Mouse (Mus musculus) neutrophil, adult 5-6 weeks (primary cell): ENCODE results near the gene Olfr459. TPM values are rescaled to one million over a fixed set of nuclear protein-coding genes. Genes with fewer than 3 reads are reported as not detected.

Source experiments
- ATAC-seq: fragments of 151-379, 151-347 bp; 2 replicates; pipeline ENCODE4 v1.8.0; 2017; ENCODE audit warnings: mild to moderate bottlenecking, moderate TSS enrichment; ENCODE audit not compliant: insufficient number of reproducible peaks, poor library complexity, low FRiP score, severe bottlenecking; ENCODE audit errors: extremely low read depth
- total RNA-seq: library from RNA; stranded (forward); fragments of 200-1000 nt; gene quantifications from 2 replicates; pipeline ENCODE4 v1.2.3, GENCODE M21; 2017

Olfr459 gene
- total RNA-seq, result not detected in 2 replicates

- no peak for ATAC-seq
Measured at GRCm38 (mm10) chr6:41775077-41775476, at the start of gene Olfr459. Olfr459 (minus strand) TSS chr6:41775177.

GRCm38 (mm10) chr6:41824086-41824485 lies 49.1 kb upstream of the Olfr459 start:
- no peak for ATAC-seq

DNA sequence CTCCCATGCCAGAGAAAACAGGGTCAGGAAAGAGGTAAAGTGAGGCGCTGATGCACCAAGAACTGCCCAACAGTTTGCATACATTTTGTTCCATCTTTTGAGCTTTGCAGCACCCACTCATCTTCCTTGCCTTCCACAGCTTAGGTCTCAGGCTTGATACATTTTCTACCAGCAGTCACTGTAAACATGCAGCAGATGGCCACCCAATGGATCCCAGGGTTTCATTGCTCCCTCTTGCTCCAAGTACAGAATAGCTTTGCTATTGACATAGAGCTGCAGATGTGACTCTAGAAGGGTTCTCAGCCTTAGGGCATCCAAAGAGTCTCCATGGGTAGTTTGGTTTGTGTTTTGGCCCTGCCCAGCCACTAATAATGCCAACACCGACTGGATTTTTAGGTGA lies 11.7 kb upstream of the Olfr459 start:
- no peak for ATAC-seq

- ATAC-seq, result no peak
Measured at GRCm38 (mm10) chr6:41775721-41776120, 744 bp upstream of the Olfr459 start.

GRCm38 (mm10) chr6:41769872-41770271 lies 5.1 kb downstream of the Olfr459 start:
- no peak for ATAC-seq

GRCm38 (mm10) chr6:41764306-41764705 lies 10.7 kb downstream of the Olfr459 start:
- no peak for ATAC-seq

DNA sequence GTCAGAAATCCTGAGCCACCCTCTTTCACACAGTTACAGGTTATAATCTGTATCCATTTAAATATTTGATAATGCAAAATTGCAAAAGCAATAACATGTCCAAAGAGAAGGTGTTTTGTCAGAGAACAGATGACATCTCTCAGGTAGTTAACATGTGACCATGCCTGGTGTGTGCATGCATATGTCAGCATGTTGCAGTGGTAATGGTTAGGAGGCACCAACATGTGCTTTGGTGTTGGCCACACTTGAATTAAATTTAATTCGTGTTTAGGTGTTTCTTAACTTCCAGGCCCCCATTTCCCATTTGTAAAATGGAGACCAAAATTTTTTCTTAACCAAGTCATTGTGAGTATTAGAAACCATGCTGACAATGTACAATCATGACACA lies 12.6 kb downstream of the Olfr459 start:
- ATAC-seq, result no peak

GRCm38 (mm10) chr6:41761702-41762369 lies 13.1 kb downstream of the Olfr459 start:
- 0 out of 2 replicates have a peak, but pooled peaks have one; percentile 36 for ATAC-seq

DNA sequence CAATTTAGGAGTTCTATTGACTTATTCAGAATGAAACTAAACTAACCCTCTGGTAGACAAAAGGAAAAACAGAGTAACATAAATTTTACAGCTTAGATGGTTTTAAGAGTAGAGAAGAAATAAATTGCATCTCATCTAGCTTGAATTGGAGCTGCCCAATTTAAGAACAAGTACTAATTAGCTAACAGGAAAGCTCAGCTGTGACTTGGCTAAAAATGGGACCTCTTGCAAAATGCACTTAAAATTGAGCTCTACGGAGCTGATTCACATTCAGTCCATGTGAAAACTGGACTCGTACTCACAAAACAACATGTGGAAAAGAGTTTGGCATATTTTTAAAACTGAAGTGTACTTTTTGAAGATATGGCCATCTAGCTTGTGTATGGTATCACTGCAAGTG lies 15.4 kb downstream of the Olfr459 start:
- ATAC-seq, result no peak

GRCm38 (mm10) chr6:41758421-41758820 lies 16.6 kb downstream of the Olfr459 start:
- no peak for ATAC-seq

DNA sequence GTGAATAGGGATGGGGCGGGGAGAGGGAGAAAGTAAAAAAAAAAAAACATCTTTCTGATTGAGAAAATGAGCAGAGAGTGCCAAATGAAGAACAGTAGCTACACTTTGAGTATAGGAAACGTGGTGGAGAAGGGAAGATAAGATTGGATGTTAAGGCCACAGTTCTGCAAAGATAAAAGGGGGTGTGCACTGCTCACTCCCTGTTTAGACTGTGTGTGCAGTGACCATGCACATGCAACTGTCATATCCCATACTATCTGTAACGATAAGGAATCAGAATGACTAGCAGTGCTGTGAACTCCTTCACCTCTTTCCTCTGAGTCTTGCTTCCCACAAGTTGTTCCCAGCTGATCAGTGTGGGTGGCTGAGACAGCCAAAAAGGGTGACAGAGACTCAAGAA lies 17.8 kb downstream of the Olfr459 start:
- no peak for ATAC-seq

GRCm38 (mm10) chr6:41754626-41755025 lies 20.4 kb downstream of the Olfr459 start:
- ATAC-seq, result no peak

DNA sequence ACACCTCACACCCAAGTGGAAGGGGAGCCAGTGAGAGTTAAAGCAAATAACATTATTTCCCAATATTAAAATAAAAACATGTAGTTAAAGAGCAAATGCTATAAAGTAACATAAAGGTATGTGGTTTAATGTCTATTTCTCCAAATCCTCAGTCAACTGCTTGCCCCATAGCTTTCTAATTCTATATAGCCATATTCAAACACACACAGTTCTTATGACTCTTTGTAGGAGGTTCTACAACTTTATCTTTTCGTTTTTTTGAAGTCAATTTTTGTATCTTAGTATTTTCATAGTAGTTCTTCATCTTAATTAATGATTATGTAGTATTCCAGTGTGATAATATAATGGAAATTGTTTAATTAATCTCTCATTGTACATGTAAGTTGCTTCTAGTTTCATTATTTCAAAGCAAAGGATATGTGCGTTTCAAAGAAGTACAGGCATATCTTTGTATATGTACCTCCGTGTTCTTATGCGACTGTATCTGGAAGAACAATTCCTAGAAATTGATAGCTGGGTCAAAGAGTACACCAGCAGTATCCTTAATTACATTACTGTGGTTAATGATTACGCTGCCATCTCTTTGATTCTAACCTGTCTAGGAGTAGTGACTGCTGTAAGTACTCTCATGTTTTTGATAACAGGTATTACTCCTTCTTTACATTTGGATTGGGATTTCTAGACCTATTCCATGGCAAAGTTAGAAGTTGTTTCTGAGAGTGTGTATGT lies 30.1 kb downstream of the Olfr459 start:
- no peak for ATAC-seq

GRCm38 (mm10) chr6:41741101-41741500 lies 33.9 kb downstream of the Olfr459 start:
- no peak for ATAC-seq

GRCm38 (mm10) chr6:41734719-41735470 lies 40.1 kb downstream of the Olfr459 start:
- no peak for ATAC-seq

- ATAC-seq, result no peak
Measured at GRCm38 (mm10) chr6:41727989-41728609, 46.9 kb downstream of the Olfr459 start.

DNA sequence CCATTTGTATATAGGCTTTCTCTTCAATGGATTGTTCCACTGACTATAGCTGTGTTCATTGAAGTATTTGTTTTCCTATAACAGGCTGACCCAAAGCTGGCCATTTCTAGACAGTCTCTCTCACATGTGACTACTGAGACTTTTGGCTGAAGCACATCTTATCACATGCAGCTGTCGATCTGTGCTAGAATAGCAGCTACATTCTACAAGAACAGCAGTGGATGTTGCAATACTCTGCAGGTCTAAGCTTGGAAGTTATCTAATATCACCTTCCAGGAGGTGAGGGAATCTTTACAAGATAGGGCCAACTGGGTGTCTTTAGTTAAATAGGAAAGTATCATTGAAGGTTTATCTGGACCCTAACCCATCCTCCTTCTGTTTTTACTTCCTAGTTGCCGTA lies 53.5 kb downstream of the Olfr459 start:
- no peak for ATAC-seq
